Mouse (Mus musculus): ENCODE results near the gene Slc7a15. TPM values are rescaled to one million over a fixed set of nuclear protein-coding genes. Genes with fewer than 3 reads are reported as not detected.
"Not testable (repeated sequence)": the region's sequence is repeated elsewhere in the genome, so short reads cannot be mapped to it uniquely, and the experiment has no call there.

The Slc7a15 gene
- polyA plus RNA-seq (2015; fragmentation: Nextera tagmentation; extraction: Ambion mirVana) = not detected in 2 replicates

- not testable (repeated sequence) for ATAC-seq (replicated peaks; ENCODE audit: insufficient number of reproducible peaks, insufficient read depth, low FRiP score, low read depth); H3K27ac ChIP-seq; H3K9ac ChIP-seq; H3K9me3 ChIP-seq (replicated peaks); H3K27me3 ChIP-seq; H3K4me1 ChIP-seq (replicated peaks); H3K36me3 ChIP-seq; H3K4me2 ChIP-seq; H3K4me3 ChIP-seq
- WGBS = 85% methylated on average over 7 of the region's 7 CpGs
These were observed at the start of gene Slc7a15 for GRCm38 (mm10) chr12:8598966-8599365. Slc7a15 (minus strand) TSS chr12:8599066.

GRCm38 (mm10) chr12:8648211-8648610 lies 49.3 kb upstream of the Slc7a15 start:
- WGBS = 51% methylated on average over 8 of the region's 8 CpGs
- not testable (repeated sequence) for H3K9me3 ChIP-seq (replicated peaks); H3K4me3 ChIP-seq; H3K27me3 ChIP-seq; H3K4me2 ChIP-seq; H3K27ac ChIP-seq; H3K4me1 ChIP-seq (replicated peaks); ATAC-seq (replicated peaks; ENCODE audit: insufficient number of reproducible peaks, insufficient read depth, low FRiP score, low read depth); H3K36me3 ChIP-seq; H3K9ac ChIP-seq

GRCm38 (mm10) chr12:8641425-8641735 lies 42.5 kb upstream of the Slc7a15 start:
- Histone ChIP-seq H3K36me3 (no peaks in the 10 kb centered on the region), H3K4me1 (replicated peaks) (peaks cover 4% of the 10 kb centered on the region), H3K4me2 (peak overlapping the region; percentile 74), H3K9ac (peak overlapping the region; percentile 99), H3K9me3 (replicated peaks) (no peaks in the 10 kb centered on the region), H3K4me3 (peak overlapping the region; percentile 99), H3K27ac (peak overlapping the region; percentile 99; the same call in 1 of the 2 replicates), H3K27me3 (no peaks in the 10 kb centered on the region)
- 6% methylated on average over 10 of the region's 10 CpGs for WGBS
- ATAC-seq (replicated peaks; ENCODE audit: insufficient number of reproducible peaks, insufficient read depth, low FRiP score, low read depth) = 0 out of 2 replicates have a peak, but pooled peaks have one; percentile 28

- under 1% methylated on average over 47 of the region's 47 CpGs for WGBS
These were observed 42.0 kb upstream of the Slc7a15 start for GRCm38 (mm10) chr12:8640711-8641424.

GRCm38 (mm10) chr12:8640186-8640585 lies 41.3 kb upstream of the Slc7a15 start:
- H3K27ac ChIP-seq; H3K4me1 ChIP-seq (replicated peaks); H3K36me3 ChIP-seq; H3K27me3 ChIP-seq; ATAC-seq (replicated peaks; ENCODE audit: insufficient number of reproducible peaks, insufficient read depth, low FRiP score, low read depth); H3K9me3 ChIP-seq (replicated peaks): not testable (repeated sequence)
- Histone ChIP-seq H3K9ac (peak overlapping the region; percentile 52), H3K4me3 (peak overlapping the region; percentile 99), H3K4me2 (peak overlapping the region; percentile 74)
- WGBS = 10% methylated on average over 2 of the region's 2 CpGs

More at GRCm38 (mm10) chr12:8640711-8641424, 42.0 kb upstream of the Slc7a15 start:
- peak; percentile 97 for ATAC-seq (replicated peaks; ENCODE audit: insufficient number of reproducible peaks, insufficient read depth, low FRiP score, low read depth)
- H3K27me3 ChIP-seq = no peaks in the 10 kb centered on the region
- H3K4me1 ChIP-seq (replicated peaks) = peaks cover 4% of the 10 kb centered on the region
- H3K36me3 ChIP-seq = no peaks in the 10 kb centered on the region
- peak overlapping the region; percentile 99 for H3K27ac ChIP-seq
- peak overlapping the region; percentile 74 for H3K4me2 ChIP-seq
- peak overlapping the region; percentile 99 for H3K9ac ChIP-seq
- no peaks in the 10 kb centered on the region for H3K9me3 ChIP-seq (replicated peaks)
- peak overlapping the region; percentile 99 for H3K4me3 ChIP-seq

- not testable (repeated sequence) for H3K36me3 ChIP-seq; H3K9ac ChIP-seq; H3K27me3 ChIP-seq; H3K4me1 ChIP-seq (replicated peaks); ATAC-seq (replicated peaks; ENCODE audit: insufficient number of reproducible peaks, insufficient read depth, low FRiP score, low read depth); H3K9me3 ChIP-seq (replicated peaks); H3K27ac ChIP-seq; H3K4me3 ChIP-seq; H3K4me2 ChIP-seq
- 74% methylated on average over 10 of the region's 10 CpGs for WGBS
These were observed 39.7 kb upstream of the Slc7a15 start for GRCm38 (mm10) chr12:8638411-8639087.

- H3K36me3 ChIP-seq = no peaks in the 10 kb centered on the region
- peaks cover 4% of the 10 kb centered on the region for H3K4me1 ChIP-seq (replicated peaks)
- H3K9me3 ChIP-seq (replicated peaks) = no peaks in the 10 kb centered on the region
- no peak overlapping the region for H3K4me2 ChIP-seq
- no peak overlapping the region for H3K27ac ChIP-seq
- no peak for ATAC-seq (replicated peaks; ENCODE audit: insufficient number of reproducible peaks, insufficient read depth, low FRiP score, low read depth)
- no peaks in the 10 kb centered on the region for H3K27me3 ChIP-seq
- H3K9ac ChIP-seq = no peak overlapping the region
- WGBS = 84% methylated on average over 14 of the region's 14 CpGs
- no peak overlapping the region for H3K4me3 ChIP-seq
These were observed 38.1 kb upstream of the Slc7a15 start for GRCm38 (mm10) chr12:8636945-8637344.

GRCm38 (mm10) chr12:8635546-8635945 lies 36.7 kb upstream of the Slc7a15 start:
- Histone ChIP-seq H3K4me2 (no peak overlapping the region), H3K9me3 (replicated peaks) (no peaks in the 10 kb centered on the region), H3K27ac (no peak overlapping the region), H3K9ac (no peak overlapping the region), H3K4me3 (no peak overlapping the region), H3K36me3 (no peaks in the 10 kb centered on the region), H3K4me1 (replicated peaks) (peaks cover 4% of the 10 kb centered on the region), H3K27me3 (no peaks in the 10 kb centered on the region)
- no peak for ATAC-seq (replicated peaks; ENCODE audit: insufficient number of reproducible peaks, insufficient read depth, low FRiP score, low read depth)
- 98% methylated on average over 4 of the region's 4 CpGs for WGBS

GRCm38 (mm10) chr12:8634306-8634705 lies 35.4 kb upstream of the Slc7a15 start:
- Histone ChIP-seq H3K9ac (no peak overlapping the region), H3K27me3 (no peaks in the 10 kb centered on the region), H3K4me2 (no peak overlapping the region), H3K27ac (no peak overlapping the region), H3K4me3 (no peak overlapping the region), H3K36me3 (no peaks in the 10 kb centered on the region), H3K4me1 (replicated peaks) (no peaks in the 10 kb centered on the region), H3K9me3 (replicated peaks) (no peaks in the 10 kb centered on the region)
- 94% methylated on average over 1 of the region's 1 CpGs for WGBS
- ATAC-seq (replicated peaks; ENCODE audit: insufficient number of reproducible peaks, insufficient read depth, low FRiP score, low read depth) = no peak

- Histone ChIP-seq H3K4me3 (no peak overlapping the region), H3K9me3 (replicated peaks) (no peaks in the 10 kb centered on the region), H3K36me3 (no peaks in the 10 kb centered on the region), H3K9ac (no peak overlapping the region), H3K4me2 (no peak overlapping the region), H3K27me3 (no peaks in the 10 kb centered on the region), H3K27ac (no peak overlapping the region), H3K4me1 (replicated peaks) (no peaks in the 10 kb centered on the region)
- 80% methylated on average over 2 of the region's 2 CpGs for WGBS
- ATAC-seq (replicated peaks; ENCODE audit: insufficient number of reproducible peaks, insufficient read depth, low FRiP score, low read depth) = no peak
These were observed 34.0 kb upstream of the Slc7a15 start for GRCm38 (mm10) chr12:8632737-8633365.

GRCm38 (mm10) chr12:8631691-8632090 lies 32.8 kb upstream of the Slc7a15 start:
- Histone ChIP-seq H3K27ac (no peak overlapping the region), H3K4me2 (no peak overlapping the region), H3K4me3 (no peak overlapping the region), H3K9me3 (replicated peaks) (no peaks in the 10 kb centered on the region), H3K27me3 (no peaks in the 10 kb centered on the region), H3K4me1 (replicated peaks) (no peaks in the 10 kb centered on the region), H3K36me3 (no peaks in the 10 kb centered on the region), H3K9ac (no peak overlapping the region)
- 95% methylated on average over 1 of the region's 1 CpGs for WGBS
- ATAC-seq (replicated peaks; ENCODE audit: insufficient number of reproducible peaks, insufficient read depth, low FRiP score, low read depth) = no peak

Measured in heart, embryonic 15.5 days (tissue).